Mouse (Mus musculus): ENCODE measurements around the gene Stk4. TPM values are rescaled to one million over a fixed set of nuclear protein-coding genes. Genes with fewer than 3 reads are reported as not detected.

Gene Stk4
- polyA plus RNA-seq, 1 experiment from 2014 or later = 29.1 TPM

Other genes starting within 250 kb of the Stk4 start
- gene Ccn5, start 249.5 kb upstream of the Stk4 start, polyA plus RNA-seq (2014; fragmentation: Nextera tagmentation; extraction: Ambion mirVana) = 0.17 and 0.23 TPM in 2 replicates
- not detected in 2 replicates for gene Kcnk15, start 216.7 kb upstream of the Stk4 start, polyA plus RNA-seq (2014; fragmentation: Nextera tagmentation; extraction: Ambion mirVana)
- 0.22 and 0.30 TPM in 2 replicates for gene Rims4, start 151.6 kb upstream of the Stk4 start, polyA plus RNA-seq (2014; fragmentation: Nextera tagmentation; extraction: Ambion mirVana)
- 286 and 289 TPM in 2 replicates for gene Ywhab, start 75.4 kb upstream of the Stk4 start, polyA plus RNA-seq (2014; fragmentation: Nextera tagmentation; extraction: Ambion mirVana)
- 0.73 and 1.5 TPM in 2 replicates for gene Pabpc1l, start 44.9 kb upstream of the Stk4 start, polyA plus RNA-seq (2014; fragmentation: Nextera tagmentation; extraction: Ambion mirVana)
- gene Tomm34, start 847 bp downstream of the Stk4 start, polyA plus RNA-seq (2014; fragmentation: Nextera tagmentation; extraction: Ambion mirVana) = 65.9 and 69.4 TPM in 2 replicates
- gene Kcns1, start 100.8 kb downstream of the Stk4 start, polyA plus RNA-seq (2014; fragmentation: Nextera tagmentation; extraction: Ambion mirVana) = 0.12 and 0.43 TPM in 2 replicates
- gene Wfdc5, start 112.4 kb downstream of the Stk4 start, polyA plus RNA-seq (2014; fragmentation: Nextera tagmentation; extraction: Ambion mirVana) = not detected in 2 replicates
- not detected in 2 replicates for gene Wfdc12, start 120.3 kb downstream of the Stk4 start, polyA plus RNA-seq (2014; fragmentation: Nextera tagmentation; extraction: Ambion mirVana)
- not detected in 2 replicates for gene Wfdc15a, start 129.8 kb downstream of the Stk4 start, polyA plus RNA-seq (2014; fragmentation: Nextera tagmentation; extraction: Ambion mirVana)
- 18.9 and 31.3 TPM in 2 replicates for gene Wfdc15b, start 151.3 kb downstream of the Stk4 start, polyA plus RNA-seq (2014; fragmentation: Nextera tagmentation; extraction: Ambion mirVana)
- gene Svs2, start 168.1 kb downstream of the Stk4 start, polyA plus RNA-seq (2014; fragmentation: Nextera tagmentation; extraction: Ambion mirVana) = not detected in 2 replicates
- gene Svs3b, start 186.3 kb downstream of the Stk4 start, polyA plus RNA-seq (2014; fragmentation: Nextera tagmentation; extraction: Ambion mirVana) = not detected in 2 replicates
- gene Svs4, start 208.1 kb downstream of the Stk4 start, polyA plus RNA-seq (2014; fragmentation: Nextera tagmentation; extraction: Ambion mirVana) = not detected in 2 replicates
- not detected in 2 replicates for gene Svs3a, start 218.9 kb downstream of the Stk4 start, polyA plus RNA-seq (2014; fragmentation: Nextera tagmentation; extraction: Ambion mirVana)
- gene Svs6, start 246.4 kb downstream of the Stk4 start, polyA plus RNA-seq (2014; fragmentation: Nextera tagmentation; extraction: Ambion mirVana) = not detected in 2 replicates

Measured in intestine, embryonic 14.5 days (tissue).